Comparison of ENCODE assay signal across 8 mouse cellular contexts in genomic region chr7:112793903-112794302, GRCm38 (mm10).
DNase-seq lines count a peak whose midpoint lies in the region; ATAC-seq and TF ChIP-seq lines count a peak whose summit lies in the region.

No protein-coding gene starts in this region.

- H3K4me1 ChIP-seq in embryonic facial prominence, embryonic 10.5 days = peaks cover 79% of the 10 kb centered on the region
- H3K4me1 ChIP-seq in heart, embryonic 14.5 days (ENCODE audit: control insufficient read depth in 2 of 2, insufficient read depth in 2 of 2, low read length in 2 of 2) = peaks cover 23 to 37% of the 10 kb centered on the region in 2 experiments
- H3K4me1 ChIP-seq in cerebellum, adult 2 months (ENCODE audit: control insufficient read depth, insufficient read depth, low read length) = no peaks in the 10 kb centered on the region

- 54% methylated on average over 7 of the region's 7 CpGs for WGBS in embryonic facial prominence, embryonic 10.5 days
- 28% methylated on average over 7 of the region's 7 CpGs for WGBS in heart, embryonic 14.5 days
- 68% methylated on average over 7 of the region's 7 CpGs for WGBS in cerebellum, adult 2 months

- no peak overlapping the region for H3K4me3 ChIP-seq in embryonic facial prominence, embryonic 10.5 days
- no peak overlapping the region for H3K4me3 ChIP-seq in heart, embryonic 14.5 days (ENCODE audit: control insufficient read depth in 1 of 2, insufficient read depth in 1 of 2, low read depth in 1 of 2, low read length in 2 of 2)
- no peak overlapping the region for H3K4me3 ChIP-seq in cerebellum, adult 2 months (replicated peaks; ENCODE audit: insufficient read depth, low read depth, low read length)

- no peak overlapping the region for H3K4me2 ChIP-seq in heart, embryonic 14.5 days (ENCODE audit: low read length)

- TF ChIP-seq POLR2A in cerebellum, adult 2 months (IDR thresholded peaks at IDR 0.05; ENCODE audit: borderline replicate concordance, insufficient read depth, low read length) = no peak

- peak overlapping the region; percentile 55 for H3K27ac ChIP-seq in embryonic facial prominence, embryonic 10.5 days (replicated peaks)
- H3K27ac ChIP-seq in heart, embryonic 14.5 days (replicated peaks in 1 of 2; ENCODE audit: control insufficient read depth in 1 of 2, insufficient read depth in 1 of 2, low read depth in 2 of 2, low read length in 2 of 2) = peak overlapping the region in 1 of 2 experiments; percentile 39; a peak in 1 of 4 replicates
- no peak overlapping the region for H3K27ac ChIP-seq in cerebellum, adult 2 months (ENCODE audit: insufficient read depth, low read length)

- H3K9me3 ChIP-seq in embryonic facial prominence, embryonic 10.5 days = no peaks in the 10 kb centered on the region
- no peaks in the 10 kb centered on the region for H3K9me3 ChIP-seq in heart, embryonic 14.5 days (ENCODE audit: control insufficient read depth, low read length)

- H3K9ac ChIP-seq in heart, embryonic 14.5 days (ENCODE audit: low read length) = peak overlapping the region; percentile 9; the same call in 1 of the 2 replicates

- H3K27me3 ChIP-seq in embryonic facial prominence, embryonic 10.5 days (replicated peaks; ENCODE audit: low read depth, poor library complexity, severe bottlenecking) = no peaks in the 10 kb centered on the region
- no peaks in the 10 kb centered on the region for H3K27me3 ChIP-seq in heart, embryonic 14.5 days (ENCODE audit: control insufficient read depth, insufficient read depth, low read length)
- H3K27me3 ChIP-seq in cerebellum, adult 2 months (ENCODE audit: control insufficient read depth, insufficient read depth, low read length) = no peaks in the 10 kb centered on the region

- ATAC-seq in heart, embryonic 14.5 days (ENCODE audit: insufficient number of reproducible peaks, insufficient read depth, low FRiP score, low read depth) = no peak

- no peaks in the 10 kb centered on the region for H3K36me3 ChIP-seq in embryonic facial prominence, embryonic 10.5 days (replicated peaks)
- H3K36me3 ChIP-seq in heart, embryonic 14.5 days (ENCODE audit: control insufficient read depth, insufficient read depth, low read length) = no peaks in the 10 kb centered on the region

- peak; percentile 53 for DNase-seq in gastrocnemius, adult 18-20 months (ENCODE audit: low spot score)
- DNase-seq in gastrocnemius, postnatal 10 days = no peak
- no peak for DNase-seq in embryonic facial prominence, embryonic 10.5 days (ENCODE audit: low spot score)
- peak; percentile 51 for DNase-seq in lung, postnatal 25 days (ENCODE audit: low spot score)
- DNase-seq in cerebellum, adult 2 months = no peak
- DNase-seq in thymus, postnatal 4 days = no peak
- no peak for DNase-seq in natural killer cell, adult 2 months (ENCODE audit: low spot score in 2 of 2)

- TF ChIP-seq CTCF in cerebellum, adult 2 months (IDR thresholded peaks at IDR 0.05; ENCODE audit: borderline replicate concordance, insufficient read depth, low read depth, low read length) = no peak

Comparison
In these comparisons a context has a peak if more than half of its experiments do, and no peak if none do; other contexts are left out.
1. DNase-seq: peak in gastrocnemius, adult 18-20 months (single experiment) and lung, postnatal 25 days (single experiment); none in gastrocnemius, postnatal 10 days (single experiment), embryonic facial prominence, embryonic 10.5 days (single experiment), cerebellum, adult 2 months (0 of 2), thymus, postnatal 4 days (single experiment) and natural killer cell, adult 2 months (0 of 2).